Mouse (Mus musculus): ENCODE measurements around the gene Acsl1. TPM values are rescaled to one million over a fixed set of nuclear protein-coding genes. Genes with fewer than 3 reads are reported as not detected.
A peak's percentile ranks its signal among the peaks of the same experiment; 100 is the strongest.

The Acsl1 gene
- polyA plus RNA-seq, 1 experiment from 2014 or later: 18.4 TPM

DNA sequence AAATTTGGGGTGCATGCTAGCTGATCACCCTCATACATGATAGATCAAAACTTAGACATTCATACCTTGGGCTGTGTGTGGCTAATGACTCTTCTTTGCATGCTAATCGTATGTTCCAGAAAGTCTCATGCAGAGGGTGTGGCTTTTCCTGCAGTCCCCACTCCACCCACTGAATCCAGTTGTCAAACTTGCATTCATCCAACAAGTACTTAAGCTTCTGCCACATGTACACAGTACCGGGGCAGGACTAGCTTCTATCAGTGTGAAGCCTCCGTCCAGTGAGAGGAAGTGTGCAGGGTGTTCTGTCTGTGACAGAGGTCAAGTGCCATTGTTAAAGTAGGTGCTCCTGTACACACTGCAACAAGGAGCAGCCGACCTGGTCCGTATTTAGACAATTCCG lies 26.0 kb downstream of the Acsl1 start:
- no peaks in the 10 kb centered on the region for H3K4me1 ChIP-seq (replicated peaks)
- no peaks in the 10 kb centered on the region for H3K9me3 ChIP-seq
- H3K4me2 ChIP-seq: no peak overlapping the region
- H3K9ac ChIP-seq: no peak overlapping the region
- no peak for ATAC-seq (ENCODE audit: low FRiP score, low read depth)
- no peaks in the 10 kb centered on the region for H3K27me3 ChIP-seq
- WGBS: 84% methylated on average over 6 of the region's 6 CpGs
- no peak overlapping the region for H3K27ac ChIP-seq (replicated peaks)
- H3K4me3 ChIP-seq: no peak overlapping the region
- no peaks in the 10 kb centered on the region for H3K36me3 ChIP-seq

- no peak overlapping the region for H3K4me3 ChIP-seq
- no peaks in the 10 kb centered on the region for H3K27me3 ChIP-seq
- peaks cover 2% of the 10 kb centered on the region; the same call in 1 of the 2 replicates for H3K4me1 ChIP-seq (replicated peaks)
- WGBS: 87% methylated on average over 15 of the region's 15 CpGs
- H3K9me3 ChIP-seq: no peaks in the 10 kb centered on the region
- no peak overlapping the region for H3K27ac ChIP-seq (replicated peaks)
- H3K9ac ChIP-seq: no peak overlapping the region
- no peak for ATAC-seq (ENCODE audit: low FRiP score, low read depth)
- no peaks in the 10 kb centered on the region for H3K36me3 ChIP-seq
- H3K4me2 ChIP-seq: no peak overlapping the region
Measured at GRCm38 (mm10) chr8:46497314-46498011, 26.6 kb downstream of the Acsl1 start.

- 0 out of 2 replicates have a peak, but pooled peaks have one; percentile 21 for ATAC-seq (ENCODE audit: low FRiP score, low read depth)
- Histone ChIP-seq H3K4me2 (no peak overlapping the region), H3K36me3 (no peaks in the 10 kb centered on the region), H3K4me1 (replicated peaks) (peaks cover 6% of the 10 kb centered on the region), H3K4me3 (no peak overlapping the region), H3K9me3 (no peaks in the 10 kb centered on the region), H3K9ac (no peak overlapping the region), H3K27ac (replicated peaks) (no peak overlapping the region), H3K27me3 (no peaks in the 10 kb centered on the region)
- 53% methylated on average over 19 of the region's 19 CpGs for WGBS
Measured at GRCm38 (mm10) chr8:46499376-46500061, 28.7 kb downstream of the Acsl1 start.

GRCm38 (mm10) chr8:46502333-46503071 lies 31.7 kb downstream of the Acsl1 start:
- no peaks in the 10 kb centered on the region for H3K9me3 ChIP-seq
- peaks cover 6% of the 10 kb centered on the region for H3K4me1 ChIP-seq (replicated peaks)
- H3K4me3 ChIP-seq: peak overlapping the region; percentile 39
- no peak overlapping the region for H3K27ac ChIP-seq (replicated peaks)
- peaks cover 15% of the 10 kb centered on the region for H3K36me3 ChIP-seq
- WGBS: 19% methylated on average over 19 of the region's 19 CpGs
- no peaks in the 10 kb centered on the region for H3K27me3 ChIP-seq
- 0 out of 2 replicates have a peak overlapping the region, but pooled peaks have one; percentile 24 for H3K9ac ChIP-seq
- peak; percentile 55; the same call in 1 of the 2 replicates for ATAC-seq (ENCODE audit: low FRiP score, low read depth)
- peak overlapping the region; percentile 53 for H3K4me2 ChIP-seq

- Histone ChIP-seq H3K4me1 (replicated peaks) (peaks cover 6% of the 10 kb centered on the region), H3K27me3 (no peaks in the 10 kb centered on the region), H3K27ac (replicated peaks) (no peak overlapping the region), H3K4me3 (peak overlapping the region; percentile 39), H3K36me3 (peaks cover 15% of the 10 kb centered on the region), H3K9me3 (no peaks in the 10 kb centered on the region), H3K9ac (0 out of 2 replicates have a peak overlapping the region, but pooled peaks have one; percentile 24), H3K4me2 (peak overlapping the region; percentile 53)
- 68% methylated on average over 12 of the region's 12 CpGs for WGBS
- no peak for ATAC-seq (ENCODE audit: low FRiP score, low read depth)
Measured at GRCm38 (mm10) chr8:46503072-46503695, 32.3 kb downstream of the Acsl1 start.

GRCm38 (mm10) chr8:46504196-46504595 lies 33.4 kb downstream of the Acsl1 start:
- Histone ChIP-seq H3K27ac (replicated peaks) (no peak overlapping the region), H3K9me3 (no peaks in the 10 kb centered on the region), H3K4me1 (replicated peaks) (peaks cover 6% of the 10 kb centered on the region), H3K4me3 (no peak overlapping the region), H3K9ac (no peak overlapping the region), H3K36me3 (peaks cover 17% of the 10 kb centered on the region), H3K27me3 (no peaks in the 10 kb centered on the region), H3K4me2 (no peak overlapping the region)
- 73% methylated on average over 3 of the region's 3 CpGs for WGBS
- ATAC-seq (ENCODE audit: low FRiP score, low read depth): no peak

DNA sequence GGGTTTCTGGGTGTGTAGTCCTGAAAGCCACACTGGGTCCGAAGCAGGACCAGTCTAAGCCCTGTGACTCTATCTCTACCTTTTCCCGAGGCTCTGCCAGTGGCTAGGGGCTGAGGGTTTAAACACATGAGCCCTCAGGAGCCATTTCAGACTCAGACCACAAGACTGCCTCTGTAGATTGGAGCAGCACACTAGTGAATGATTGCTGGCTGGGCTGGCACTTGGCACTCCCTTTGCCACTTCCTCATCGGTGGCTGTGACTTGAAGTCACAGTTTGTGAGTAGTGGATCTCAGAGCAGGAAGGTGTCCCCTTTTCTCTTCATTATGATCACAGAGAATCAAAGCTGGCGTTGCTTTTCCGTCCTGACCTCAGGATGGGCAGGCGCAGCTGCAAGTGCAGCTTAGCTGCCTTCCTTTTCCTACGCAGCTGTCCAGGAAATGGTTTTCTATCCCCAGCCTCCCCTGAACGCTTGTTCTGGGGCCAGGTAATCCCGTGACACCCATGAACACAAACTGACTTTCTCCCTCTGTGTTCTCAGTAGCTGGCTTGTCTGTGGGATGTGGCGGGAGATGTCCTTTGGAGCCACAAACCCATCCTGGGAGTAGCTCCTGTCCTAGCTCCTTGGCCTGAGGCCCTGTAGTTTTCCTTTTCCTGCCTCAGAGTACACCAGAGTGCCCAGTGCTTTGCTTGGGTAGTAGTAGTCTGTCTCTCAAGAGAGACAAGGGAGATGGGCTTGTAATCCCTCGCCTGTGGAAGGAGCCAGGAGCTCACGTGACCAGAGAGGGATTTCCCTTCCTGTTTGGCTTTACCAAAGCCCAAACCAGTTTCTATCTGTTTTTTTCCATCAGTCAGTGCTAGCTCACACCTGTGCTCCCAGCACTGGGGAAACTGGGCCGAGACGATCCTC lies 37.9 kb downstream of the Acsl1 start:
- peaks cover 31% of the 10 kb centered on the region for H3K36me3 ChIP-seq
- no peak overlapping the region for H3K4me3 ChIP-seq
- H3K27ac ChIP-seq (replicated peaks): no peak overlapping the region
- no peaks in the 10 kb centered on the region for H3K4me1 ChIP-seq (replicated peaks)
- H3K9ac ChIP-seq: no peak overlapping the region
- 87% methylated on average over 14 of the region's 14 CpGs for WGBS
- no peaks in the 10 kb centered on the region for H3K9me3 ChIP-seq
- no peaks in the 10 kb centered on the region for H3K27me3 ChIP-seq
- no peak overlapping the region for H3K4me2 ChIP-seq
- ATAC-seq (ENCODE audit: low FRiP score, low read depth): no peak

DNA sequence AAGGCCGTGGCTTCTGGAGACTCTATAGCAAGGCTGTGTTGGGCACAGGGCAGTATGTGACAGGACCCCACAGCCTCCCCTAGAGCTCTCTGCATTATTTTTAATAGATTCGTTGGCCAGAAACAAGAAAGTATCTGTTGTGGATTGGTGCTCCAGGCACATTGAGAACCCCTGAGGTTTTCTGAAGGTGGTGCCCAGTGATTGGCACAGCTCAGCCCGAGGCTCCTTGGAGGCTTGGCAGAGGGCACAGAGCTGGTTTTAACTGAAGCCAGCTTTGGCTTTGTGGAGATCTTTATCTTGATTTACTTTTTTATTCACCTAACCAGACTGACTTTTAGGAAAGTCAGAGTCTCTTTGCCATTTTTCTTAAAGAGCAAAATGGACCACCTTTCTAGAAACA lies 38.6 kb downstream of the Acsl1 start:
- Histone ChIP-seq H3K4me2 (no peak overlapping the region), H3K27ac (replicated peaks) (no peak overlapping the region), H3K4me3 (no peak overlapping the region), H3K36me3 (peaks cover 31% of the 10 kb centered on the region), H3K4me1 (replicated peaks) (no peaks in the 10 kb centered on the region), H3K27me3 (no peaks in the 10 kb centered on the region), H3K9me3 (no peaks in the 10 kb centered on the region), H3K9ac (no peak overlapping the region)
- 81% methylated on average over 3 of the region's 3 CpGs for WGBS
- no peak for ATAC-seq (ENCODE audit: low FRiP score, low read depth)

GRCm38 (mm10) chr8:46511336-46511735 lies 40.5 kb downstream of the Acsl1 start:
- no peak overlapping the region for H3K9ac ChIP-seq

GRCm38 (mm10) chr8:46512538-46512937 lies 41.7 kb downstream of the Acsl1 start:
- H3K4me2 ChIP-seq: no peak overlapping the region
- peaks cover 16% of the 10 kb centered on the region; the same call in 1 of the 2 replicates for H3K36me3 ChIP-seq
- no peak for ATAC-seq (ENCODE audit: low FRiP score, low read depth)
- WGBS: 69% methylated on average over 8 of the region's 8 CpGs
- no peak overlapping the region for H3K9ac ChIP-seq
- H3K27me3 ChIP-seq: no peaks in the 10 kb centered on the region
- no peak overlapping the region for H3K27ac ChIP-seq (replicated peaks)
- no peaks in the 10 kb centered on the region for H3K4me1 ChIP-seq (replicated peaks)
- no peaks in the 10 kb centered on the region for H3K9me3 ChIP-seq
- no peak overlapping the region for H3K4me3 ChIP-seq

More at GRCm38 (mm10) chr8:46511336-46511735, 40.5 kb downstream of the Acsl1 start:
- Histone ChIP-seq H3K36me3 (peaks cover 26% of the 10 kb centered on the region), H3K4me3 (no peak overlapping the region), H3K4me2 (no peak overlapping the region), H3K27ac (replicated peaks) (no peak overlapping the region), H3K27me3 (no peaks in the 10 kb centered on the region), H3K4me1 (replicated peaks) (no peaks in the 10 kb centered on the region), H3K9me3 (no peaks in the 10 kb centered on the region)
- no peak for ATAC-seq (ENCODE audit: low FRiP score, low read depth)
- WGBS: 78% methylated on average over 9 of the region's 9 CpGs

- Histone ChIP-seq H3K4me3 (no peak overlapping the region), H3K9me3 (no peaks in the 10 kb centered on the region), H3K27ac (replicated peaks) (no peak overlapping the region), H3K27me3 (no peaks in the 10 kb centered on the region), H3K9ac (no peak overlapping the region), H3K4me1 (replicated peaks) (no peaks in the 10 kb centered on the region), H3K4me2 (no peak overlapping the region), H3K36me3 (peaks cover 20% of the 10 kb centered on the region; the same call in 1 of the 2 replicates)
- no peak for ATAC-seq (ENCODE audit: low FRiP score, low read depth)
- WGBS: 89% methylated on average over 1 of the region's 1 CpGs
Measured at GRCm38 (mm10) chr8:46514027-46514426, 43.2 kb downstream of the Acsl1 start.
